Mouse (Mus musculus) left cerebral cortex, postnatal 36 days (tissue): Measurements from ENCODE around the gene Ppp6r1. TPM values are rescaled to one million over a fixed set of nuclear protein-coding genes. Genes with fewer than 3 reads are reported as not detected.

Experiments used
- DNase-seq, 2 experiments: peaks; one replicate each; pipeline ENCODE4 v3.0.0; 2021 to 2022; ENCODE audit warnings: low spot score in 2 of 2, mixed read lengths in 1 of 2
- intact Hi-C: fragments of 180-260 bp; cut with DNase I; formaldehyde crosslinking; loops from one replicate; pipeline ENCODE4 v1.15.1; 2025
- total RNA-seq, 2 experiments: library from RNA; stranded (reverse); gene quantifications; 2 replicates each; pipeline ENCODE4 v1.2.3; 2021

Gene Ppp6r1
- total RNA-seq, result 100 to 1,000 TPM; 138 to 145 TPM

- peak; percentile 97 to 99 for DNase-seq
- intact Hi-C loops, result loop anchor here (2.0 kb wide), 1 partner anchor 32 kb away; the partner anchor contains the start of gene Brsk1
These were observed at the start of gene Ppp6r1 for GRCm38 (mm10) chr7:4658912-4659551. Gene Ppp6r1 (minus strand): TSS chr7:4659019.

- intact Hi-C loops, result no loop called here
- no peak for DNase-seq
These were observed 46.3 kb upstream of the Ppp6r1 start for GRCm38 (mm10) chr7:4705098-4705497.

GRCm38 (mm10) chr7:4703195-4703594, 44.4 kb upstream of the Ppp6r1 start:
- intact Hi-C loops, result no loop called here
- no peak for DNase-seq

- intact Hi-C loops, result no loop called here
- no peak for DNase-seq
These were observed 43.5 kb upstream of the Ppp6r1 start for GRCm38 (mm10) chr7:4702334-4702733.

GRCm38 (mm10) chr7:4693004-4693403, 34.2 kb upstream of the Ppp6r1 start:
- DNase-seq, result no peak
- intact Hi-C loops, result loop anchor here (5.0 kb wide), 1 partner anchor 99 kb away; the partner anchor contains the start of gene Rpl28

- intact Hi-C loops, result loop anchor here (2.0 to 5.0 kb wide), 2 partner anchors 32 to 101 kb away; partner anchors contain the start of genes Ppp6r1 and Rpl28
- peak; percentile 40 to 53 for DNase-seq
These were observed 32.3 kb upstream of the Ppp6r1 start for GRCm38 (mm10) chr7:4690951-4691653.

GRCm38 (mm10) chr7:4690387-4690786, 31.6 kb upstream of the Ppp6r1 start, which contains the start of gene Brsk1:
Gene Brsk1 (plus strand): TSS chr7:4690604.
- intact Hi-C loops, result loop anchor here (2.0 to 5.0 kb wide), 2 partner anchors 32 to 102 kb away; partner anchors contain the start of genes Ppp6r1 and Rpl28
- DNase-seq, result peak; percentile 81 to 86

- DNase-seq, result peak; percentile 93
- intact Hi-C loops, result no loop called here
These were observed 26.0 kb upstream of the Ppp6r1 start, which contains the start of gene Hspbp1 for GRCm38 (mm10) chr7:4684632-4685417. Gene Hspbp1 (minus strand): TSS chr7:4685068.

- DNase-seq, result no peak
- intact Hi-C loops, result no loop called here
These were observed 25.4 kb upstream of the Ppp6r1 start for GRCm38 (mm10) chr7:4684203-4684602.

- no peak for DNase-seq
- intact Hi-C loops, result no loop called here
These were observed 24.5 kb upstream of the Ppp6r1 start for GRCm38 (mm10) chr7:4683307-4683706.

GRCm38 (mm10) chr7:4675200-4675599, 16.4 kb upstream of the Ppp6r1 start:
- intact Hi-C loops, result no loop called here

GRCm38 (mm10) chr7:4674114-4674731, 15.4 kb upstream of the Ppp6r1 start:
- intact Hi-C loops, result no loop called here

More at GRCm38 (mm10) chr7:4675200-4675599, 16.4 kb upstream of the Ppp6r1 start:
- no peak for DNase-seq

GRCm38 (mm10) chr7:4671956-4672355, 13.1 kb upstream of the Ppp6r1 start:
- intact Hi-C loops, result no loop called here

More at GRCm38 (mm10) chr7:4674114-4674731, 15.4 kb upstream of the Ppp6r1 start:
- DNase-seq, result no peak

GRCm38 (mm10) chr7:4670655-4671255, 11.9 kb upstream of the Ppp6r1 start:
- DNase-seq, result no peak
- intact Hi-C loops, result no loop called here

More at GRCm38 (mm10) chr7:4671956-4672355, 13.1 kb upstream of the Ppp6r1 start:
- DNase-seq, result no peak

GRCm38 (mm10) chr7:4669156-4669555, 10.3 kb upstream of the Ppp6r1 start:
- intact Hi-C loops, result no loop called here
- no peak for DNase-seq

- intact Hi-C loops, result no loop called here
- DNase-seq, result no peak
These were observed 9.7 kb upstream of the Ppp6r1 start for GRCm38 (mm10) chr7:4668506-4668905.

GRCm38 (mm10) chr7:4666871-4667270, 8.1 kb upstream of the Ppp6r1 start:
- intact Hi-C loops, result no loop called here
- no peak for DNase-seq

- intact Hi-C loops, result no loop called here
- no peak for DNase-seq
These were observed 4.9 kb upstream of the Ppp6r1 start for GRCm38 (mm10) chr7:4663742-4664141.

GRCm38 (mm10) chr7:4663179-4663578, 4.4 kb upstream of the Ppp6r1 start:
- no peak for DNase-seq
- intact Hi-C loops, result no loop called here
